Mouse (Mus musculus) C2C12 (cell line): ENCODE data around the gene Abtb1.

Experiments
- CTCF ChIP-seq: IDR thresholded peaks from one replicate; pipeline ENCODE4 v1.5.1; 2011; ENCODE audit not compliant: control insufficient read depth, insufficient read depth, insufficient read length
- MYOG ChIP-seq: IDR thresholded peaks from one replicate; pipeline ENCODE4 v1.6.1; 2011; ENCODE audit not compliant: control insufficient read depth, insufficient read length; ENCODE audit errors: extremely low read depth

DNA sequence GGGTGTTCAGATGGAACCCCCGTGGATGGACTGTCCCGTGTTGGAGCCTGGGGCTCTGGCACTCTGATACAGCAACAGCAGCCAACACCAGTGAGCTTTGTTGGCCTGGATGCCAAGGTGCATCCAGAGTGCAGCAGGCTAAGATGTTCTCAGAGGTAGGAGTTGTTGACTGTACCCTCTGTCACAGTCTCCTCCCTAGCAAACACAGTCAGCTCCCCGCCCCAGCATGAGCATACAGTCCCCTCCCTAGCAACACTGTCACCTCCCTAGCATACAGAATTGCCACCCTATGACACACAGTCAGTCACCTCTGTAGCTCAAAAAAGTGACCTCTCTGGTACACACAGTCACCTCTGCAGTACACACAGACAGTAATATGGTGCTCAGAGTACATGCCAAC, 24.9 kb downstream of the Abtb1 start:
- TF ChIP-seq CTCF, result no peak
- TF ChIP-seq MYOG, result no peak
